In the genomic region with DNA sequence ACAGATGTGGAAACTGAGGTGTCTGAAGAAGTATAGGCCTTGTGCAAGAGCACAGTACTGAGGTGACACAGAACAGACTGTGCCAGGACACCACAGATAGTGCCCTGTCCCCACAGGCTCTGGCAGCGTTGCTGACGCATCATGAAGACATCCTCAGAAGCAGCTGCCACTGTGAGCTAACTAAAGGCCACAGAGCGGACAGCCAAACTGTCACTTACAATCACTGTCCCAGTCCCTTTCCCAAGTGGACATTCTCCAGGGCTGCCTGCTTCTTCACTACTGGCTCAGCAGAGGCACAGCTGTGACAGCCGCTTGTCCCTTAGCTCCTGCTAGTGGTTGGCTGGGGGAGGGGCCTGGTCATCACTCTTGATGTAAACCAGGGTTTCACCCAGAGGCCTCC, we compare ENCODE assay signal across 12 mouse cellular contexts. TPM values are rescaled to one million over a fixed set of nuclear protein-coding genes. Genes with fewer than 3 reads are reported as not detected.
DNase-seq lines count a peak whose midpoint lies in the region; ATAC-seq and TF ChIP-seq lines count a peak whose summit lies in the region.
"Had no signal": no experiment of that assay in that cellular context is flagged by ENCODE, and none has a peak within 500 bp of the region (broad histone marks: within the 10 kb centered on the region; RNA-seq: fewer than 3 reads in every experiment).

No protein-coding gene starts in this region.

- H3K27ac ChIP-seq in cerebellum, adult 2 months (ENCODE audit: insufficient read depth, low read length), result 0 out of 2 replicates have a peak overlapping the region, but pooled peaks have one; percentile 11
- peak overlapping the region; percentile 62 for H3K27ac ChIP-seq in gastrocnemius, adult 2 months
- H3K27ac ChIP-seq: macrophage; neural tube, embryonic 13.5 days had no signal

- H3K36me3 ChIP-seq in myocyte (ENCODE audit: control insufficient read depth, insufficient read depth), result no peaks in the 10 kb centered on the region
- H3K36me3 ChIP-seq: neural tube, embryonic 13.5 days had no signal

- H3ac ChIP-seq in myocyte (ENCODE audit: control insufficient read depth, insufficient read length), result no peak overlapping the region

- intact Hi-C loops in gastrocnemius, adult 2 months (cut with DNase I), result no loop called here

- H3K4me3 ChIP-seq in cerebellum, adult 2 months (replicated peaks; ENCODE audit: insufficient read depth, low read depth, low read length), result no peak overlapping the region
- no peak overlapping the region for H3K4me3 ChIP-seq in gastrocnemius, adult 2 months
- H3K4me3 ChIP-seq in myocyte, result no peak overlapping the region
- H3K4me3 ChIP-seq: erythroblast, embryonic 14.5 days; neural tube, embryonic 13.5 days had no signal

- H3K79me2 ChIP-seq in myocyte (ENCODE audit: control insufficient read depth, insufficient read depth), result no peaks in the 10 kb centered on the region

- 18% methylated on average over 4 of the region's 4 CpGs for WGBS in cerebellum, adult 2 months

- peaks cover 60% of the 10 kb centered on the region for H3K4me1 ChIP-seq in cerebellum, adult 2 months (ENCODE audit: control insufficient read depth, insufficient read depth, low read length)

- H3K27me3 ChIP-seq in cerebellum, adult 2 months (ENCODE audit: control insufficient read depth, insufficient read depth, low read length), result no peaks in the 10 kb centered on the region
- H3K27me3 ChIP-seq in myocyte (ENCODE audit: control insufficient read depth, insufficient read depth, insufficient read length), result no peaks in the 10 kb centered on the region
- H3K27me3 ChIP-seq: neural tube, embryonic 13.5 days; Patski had no signal

- TF ChIP-seq POLR2A in cerebellum, adult 2 months (IDR thresholded peaks at IDR 0.05; ENCODE audit: borderline replicate concordance, insufficient read depth, low read length), result no peak
- TF ChIP-seq POLR2A in myocyte (IDR thresholded peaks at IDR 0.05; ENCODE audit: insufficient read length, low read depth), result no peak

- DNase-seq in cerebellum, adult 2 months, result peak in 1 of 2 experiments; percentile 61
- DNase-seq in cerebellum, adult 9-11 months, result no peak
- DNase-seq in layer of hippocampus, adult 9-11 months, result peak; percentile 29
- no peak for DNase-seq in layer of hippocampus, postnatal 14 days (ENCODE audit: low spot score in 2 of 2)
- DNase-seq in gastrocnemius, adult 2 months, result peak; percentile 78
- DNase-seq in ovary, postnatal 36 days (ENCODE audit: low spot score), result no peak

- no peak overlapping the region for H3K4me2 ChIP-seq in myocyte (ENCODE audit: low read depth)
- H3K4me2 ChIP-seq: neural tube, embryonic 13.5 days had no signal

- ATAC-seq in inflammation-experienced regulatory T-cells, adult 6 months, result no peak
- ATAC-seq: Patski had no signal

- TF ChIP-seq CTCF in cerebellum, adult 2 months (IDR thresholded peaks at IDR 0.05; ENCODE audit: borderline replicate concordance, insufficient read depth, low read depth, low read length), result no peak
- no peak for TF ChIP-seq CTCF in gastrocnemius, adult 2 months (IDR thresholded peaks at IDR 0.05)

TF ChIP-seq in myocyte, 11 proteins besides CTCF, POLR2A, EP300 and RAD21:
- peak; percentile 5 to 88 (median 71) for TF ChIP-seq MYOG (IDR thresholded peaks at IDR 0.05; ENCODE audit: control insufficient read depth in 1 of 3, insufficient read depth in 1 of 3, insufficient read length in 2 of 3, low read depth in 2 of 3)
- TF ChIP-seq REST (IDR thresholded peaks at IDR 0.05; ENCODE audit: insufficient read depth, insufficient read length), result no peak
- no peak for TF ChIP-seq POLR2AphosphoS2 (IDR thresholded peaks at IDR 0.05; ENCODE audit: insufficient read length, low read depth)
- peak; percentile 38 to 74 (median 52) for TF ChIP-seq MYOD1 (IDR thresholded peaks at IDR 0.05; ENCODE audit: control insufficient read depth in 1 of 3, insufficient read length in 2 of 3, low read depth in 2 of 3)

RNA-seq across cellular contexts. Expression of a gene that starts 33.9 kb away (rescaled TPM):
- 43.3 and 50.1 TPM in 2 replicates for polyA plus RNA-seq in cerebellum, adult 2 months (2012; rRNA removed)
- total RNA-seq in layer of hippocampus, postnatal 14 days (2021), result 10 to 100 TPM; 20.0 to 21.3 TPM
- total RNA-seq in gastrocnemius, adult 2 months (2021), result 1 to 10 TPM; 1.6 TPM
- 15.2 TPM for polyA plus RNA-seq in myocyte (2012; fragmentation: generic; extraction: Trizol)
- polyA plus RNA-seq in inflammation-experienced regulatory T-cells, adult 6 months (2017; shearing (Covaris generic)), result not detected
- polyA plus RNA-seq: erythroblast, embryonic 14.5 days; macrophage had no signal

Comparison
In these comparisons a context has a peak if more than half of its experiments do, and no peak if none do; other contexts are left out.
1. DNase-seq: peak in layer of hippocampus, adult 9-11 months (single experiment) and gastrocnemius, adult 2 months (single experiment); none in cerebellum, adult 9-11 months (single experiment), layer of hippocampus, postnatal 14 days (0 of 2) and ovary, postnatal 36 days (single experiment).
2. RNA of a gene that starts 33.9 kb away (polyA plus RNA-seq): 43.3 to 50.1 TPM in cerebellum, adult 2 months and 15.2 TPM in myocyte (single experiment); not detected in inflammation-experienced regulatory T-cells, adult 6 months; every median in the first group is over 10 times any median in the second.